Mouse (Mus musculus) kidney, embryonic 15.5 days (tissue): ENCODE results near the gene Lypd6b. TPM values are rescaled to one million over a fixed set of nuclear protein-coding genes. Genes with fewer than 3 reads are reported as not detected.

ENCODE experiments used
- ATAC-seq: fragments of 200-750 bp; cut with Nextera tagmentation; replicated peaks from 2 replicates; pipeline ENCODE4 v1.8.0; 2017; ENCODE audit warnings: moderate TSS enrichment; ENCODE audit not compliant: low FRiP score
- H3K27ac ChIP-seq: fragments of 300-500 bp; sonication (generic); 2 replicates; pipeline ENCODE4 v1.5.1; 2015; ENCODE audit warnings: mild to moderate bottlenecking, inconsistent platforms
- H3K27me3 ChIP-seq: fragments of 300-500 bp; sonication (generic); 2 replicates; pipeline ENCODE4 v1.6.1; 2015; ENCODE audit warnings: inconsistent platforms
- H3K36me3 ChIP-seq: fragments of 300-500 bp; sonication (generic); 2 replicates; pipeline ENCODE4 v1.6.1; 2015; ENCODE audit warnings: inconsistent platforms
- H3K4me1 ChIP-seq: fragments of 300-500 bp; sonication (generic); 2 replicates; pipeline ENCODE4 v1.6.1; 2015; ENCODE audit warnings: inconsistent platforms
- H3K4me2 ChIP-seq: fragments of 300-500 bp; sonication (generic); 2 replicates; pipeline ENCODE4 v1.6.1; 2015; ENCODE audit warnings: moderate library complexity, mild to moderate bottlenecking, inconsistent platforms
- H3K4me3 ChIP-seq: fragments of 300-500 bp; sonication (generic); replicated peaks from 2 replicates; pipeline ENCODE4 v1.5.1; 2015; ENCODE audit warnings: mild to moderate bottlenecking, inconsistent platforms
- H3K9ac ChIP-seq: fragments of 300-500 bp; sonication (generic); 2 replicates; pipeline ENCODE4 v1.6.1; 2015; ENCODE audit warnings: mild to moderate bottlenecking, inconsistent platforms
- H3K9me3 ChIP-seq: fragments of 300-500 bp; sonication (generic); replicated peaks from 2 replicates; pipeline ENCODE4 v1.6.1; 2016; ENCODE audit warnings: inconsistent platforms
- WGBS: fragments of 180-500 bp; shearing (Covaris S2); methylation state at CpG from one replicate; pipeline ENCODE4 v1.1.7; 2015; ENCODE audit warnings: mixed read lengths; 5-methylcytosine and 5-hydroxymethylcytosine counted together
- polyA plus RNA-seq: library from polyadenylated mRNA; unstranded; fragments of >200 nt; fragmentation: Nextera tagmentation; extraction: Ambion mirVana; gene quantifications from 2 replicates; pipeline ENCODE4 v1.2.1, GENCODE M21; 2015

The Lypd6b gene
- polyA plus RNA-seq, 1 experiment from 2014 or later = 10.0 TPM

DNA sequence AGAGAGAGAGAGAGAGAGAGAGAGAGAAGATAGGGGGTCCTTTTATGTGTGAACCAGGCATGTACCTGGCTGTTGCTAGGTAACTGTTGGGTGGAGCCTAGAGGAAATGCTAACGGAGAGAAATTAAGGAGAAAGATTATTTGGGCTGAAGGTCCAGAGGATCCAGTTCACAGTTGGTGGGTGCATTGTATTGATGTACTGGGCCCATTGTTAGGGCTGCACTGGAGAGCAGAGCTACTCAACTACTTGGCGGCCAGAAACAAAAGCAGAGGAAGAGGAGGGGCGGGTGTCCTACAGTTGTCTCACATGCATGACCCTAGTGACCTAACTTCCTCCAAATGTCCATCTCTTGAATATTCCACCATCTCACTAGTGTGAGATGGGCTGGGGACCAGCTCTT is 96.5 kb downstream of the Lypd6b start:
- Histone ChIP-seq H3K4me3 (no peak overlapping the region), H3K4me2 (no peak overlapping the region), H3K27ac (no peak overlapping the region), H3K27me3 (no peaks in the 10 kb centered on the region), H3K4me1 (peaks cover 5% of the 10 kb centered on the region; the same call in 1 of the 2 replicates), H3K9me3 (no peaks in the 10 kb centered on the region), H3K9ac (no peak overlapping the region), H3K36me3 (no peaks in the 10 kb centered on the region)
- ATAC-seq = no peak
- WGBS = 68% methylated on average over 3 of the region's 3 CpGs

DNA sequence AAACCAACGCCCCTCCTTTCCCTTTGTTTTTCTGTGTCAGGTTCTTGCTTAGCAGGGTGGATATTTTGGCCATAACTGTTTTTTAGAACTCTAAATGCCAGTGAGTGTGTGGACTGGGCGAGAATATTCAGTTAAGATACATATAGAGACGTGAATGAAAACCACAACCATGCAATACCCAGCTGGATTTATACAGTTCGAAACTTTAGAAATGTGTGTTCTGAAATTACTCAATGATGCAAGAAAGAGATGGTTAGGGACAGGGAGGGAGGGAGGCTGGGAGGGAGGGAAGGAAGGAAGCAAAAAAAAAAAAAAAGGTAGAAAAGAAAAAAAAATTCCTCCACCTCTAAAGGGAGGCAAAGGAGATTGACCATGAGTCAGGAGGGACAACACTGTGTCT is 98.7 kb downstream of the Lypd6b start:
- 83% methylated on average over 4 of the region's 4 CpGs for WGBS

DNA sequence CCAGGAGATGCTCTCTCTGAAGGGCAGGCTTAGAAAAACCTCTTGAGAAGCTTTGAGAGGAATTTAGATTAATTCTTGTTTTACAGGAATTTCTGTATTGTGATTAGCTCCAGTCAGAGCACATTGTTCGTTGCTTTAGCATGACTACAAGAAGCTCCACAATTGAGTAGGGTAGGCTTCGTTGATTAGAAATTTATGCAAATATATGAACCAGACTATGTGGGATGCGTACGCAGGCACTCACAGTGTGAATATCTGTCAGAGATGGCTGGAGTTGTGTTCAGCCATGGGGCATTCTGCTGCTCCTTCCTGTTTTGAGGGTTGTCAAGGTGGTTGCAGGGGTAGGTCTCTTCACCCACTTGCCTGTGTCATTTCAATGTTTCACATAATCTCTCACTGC is 100.9 kb downstream of the Lypd6b start:
- no peak overlapping the region for H3K4me2 ChIP-seq
- WGBS = 79% methylated on average over 4 of the region's 4 CpGs

More for the DNA sequence above, 98.7 kb downstream of the Lypd6b start:
- no peaks in the 10 kb centered on the region for H3K9me3 ChIP-seq
- no peak for ATAC-seq
- no peaks in the 10 kb centered on the region for H3K27me3 ChIP-seq
- no peak overlapping the region for H3K4me2 ChIP-seq
- H3K27ac ChIP-seq = no peak overlapping the region
- no peaks in the 10 kb centered on the region for H3K4me1 ChIP-seq
- no peak overlapping the region for H3K4me3 ChIP-seq
- H3K36me3 ChIP-seq = no peaks in the 10 kb centered on the region
- no peak overlapping the region for H3K9ac ChIP-seq

DNA sequence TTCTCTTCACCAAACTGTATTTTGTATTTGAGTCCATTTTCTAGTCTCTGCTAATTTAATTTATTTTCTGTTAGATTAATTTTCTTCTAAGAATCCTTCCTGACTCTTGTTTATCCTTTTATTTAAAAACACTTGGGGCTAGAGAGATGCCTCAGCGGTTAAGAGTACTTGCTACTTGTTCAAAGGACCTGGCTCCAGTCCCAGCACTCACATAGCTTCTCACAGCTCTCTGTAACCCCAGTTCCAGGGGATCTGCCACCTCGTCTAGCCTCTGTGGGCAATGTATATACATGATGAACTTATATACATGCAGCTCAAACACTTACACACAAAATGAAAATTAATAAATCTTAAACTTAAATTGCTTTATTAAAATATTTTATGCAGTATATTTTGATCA is 103.2 kb downstream of the Lypd6b start:
- no peaks in the 10 kb centered on the region for H3K4me1 ChIP-seq
- H3K9ac ChIP-seq = no peak overlapping the region
- no peak overlapping the region for H3K27ac ChIP-seq
- WGBS = 63% methylated on average over 2 of the region's 2 CpGs
- H3K4me3 ChIP-seq = no peak overlapping the region
- H3K9me3 ChIP-seq = no peaks in the 10 kb centered on the region
- no peaks in the 10 kb centered on the region for H3K27me3 ChIP-seq
- no peak overlapping the region for H3K4me2 ChIP-seq
- H3K36me3 ChIP-seq = no peaks in the 10 kb centered on the region
- no peak for ATAC-seq

More for the DNA sequence above, 100.9 kb downstream of the Lypd6b start:
- Histone ChIP-seq H3K27ac (no peak overlapping the region), H3K4me3 (no peak overlapping the region), H3K36me3 (no peaks in the 10 kb centered on the region), H3K4me1 (no peaks in the 10 kb centered on the region), H3K9ac (no peak overlapping the region), H3K27me3 (no peaks in the 10 kb centered on the region), H3K9me3 (no peaks in the 10 kb centered on the region)
- no peak for ATAC-seq

DNA sequence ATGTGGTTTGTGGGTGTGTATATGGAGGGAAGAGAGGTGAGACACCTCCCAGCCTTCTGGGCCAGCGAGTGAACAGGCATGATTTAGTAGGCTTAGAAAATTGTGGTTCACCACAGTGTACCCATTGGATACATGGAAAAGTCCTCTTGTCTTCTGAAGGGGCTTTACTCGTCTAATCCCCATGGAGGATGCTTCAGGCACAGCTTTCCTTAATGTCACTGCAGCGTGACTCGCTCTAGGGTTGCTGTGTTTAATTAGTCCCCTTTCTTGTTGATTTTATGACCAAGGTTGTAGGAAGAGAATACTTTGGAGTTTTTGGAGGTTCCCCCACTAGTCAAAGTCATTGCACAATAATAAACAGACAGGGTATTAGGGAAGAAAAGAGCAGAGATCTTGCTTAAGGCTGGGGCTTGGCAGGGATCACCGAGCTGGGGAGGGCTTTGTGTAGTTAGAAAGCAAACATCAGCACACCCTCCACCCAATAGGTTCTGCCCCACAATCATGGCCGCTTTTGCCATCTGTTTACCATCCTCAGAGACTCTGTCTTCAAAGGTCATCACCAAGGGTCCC is 122.4 kb downstream of the Lypd6b start:
- Histone ChIP-seq H3K36me3 (no peaks in the 10 kb centered on the region), H3K4me3 (no peak overlapping the region), H3K4me1 (no peaks in the 10 kb centered on the region), H3K9me3 (no peaks in the 10 kb centered on the region), H3K27me3 (no peaks in the 10 kb centered on the region), H3K4me2 (no peak overlapping the region), H3K27ac (no peak overlapping the region), H3K9ac (no peak overlapping the region)
- ATAC-seq = no peak
- WGBS = 65% methylated on average over 6 of the region's 6 CpGs

DNA sequence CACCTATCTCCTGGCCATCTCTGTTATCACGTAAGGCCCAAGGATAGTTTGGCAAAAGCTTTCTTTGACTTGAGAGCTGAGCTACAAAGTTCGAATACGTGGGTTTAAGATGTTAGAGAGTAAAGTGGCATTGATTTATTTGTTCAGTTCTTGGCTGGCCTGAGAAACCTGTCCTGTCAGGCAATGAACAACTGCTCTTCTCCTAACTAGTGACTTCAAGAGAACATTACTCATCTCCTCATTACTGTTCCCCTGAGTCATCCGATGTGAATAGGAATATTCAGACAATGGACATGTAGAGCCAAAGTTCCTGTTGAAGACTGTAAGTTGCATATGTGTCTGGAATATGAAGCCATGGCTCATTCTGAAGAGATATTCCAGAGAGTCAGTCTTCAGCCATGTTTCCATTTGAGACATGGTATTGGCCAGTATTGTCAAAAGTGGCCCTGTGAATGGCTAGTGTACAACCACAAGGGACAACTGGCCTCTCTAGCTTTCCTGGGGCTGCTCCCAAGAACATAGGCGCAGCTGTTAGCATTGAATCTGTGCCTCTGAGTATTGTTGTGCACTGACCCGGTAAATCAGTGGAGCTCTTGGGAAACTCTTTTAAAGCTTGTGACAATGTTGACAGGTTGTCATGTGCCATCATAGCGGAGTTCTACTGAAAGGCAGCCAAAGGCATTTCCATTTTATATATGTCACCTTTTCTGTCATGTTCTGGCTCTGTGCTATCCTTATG is 124.0 kb downstream of the Lypd6b start:
- Histone ChIP-seq H3K9ac (no peak overlapping the region), H3K4me2 (no peak overlapping the region), H3K27me3 (no peaks in the 10 kb centered on the region), H3K4me3 (no peak overlapping the region), H3K9me3 (no peaks in the 10 kb centered on the region), H3K4me1 (no peaks in the 10 kb centered on the region), H3K36me3 (no peaks in the 10 kb centered on the region), H3K27ac (no peak overlapping the region)
- WGBS = 75% methylated on average over 7 of the region's 7 CpGs
- ATAC-seq = no peak

DNA sequence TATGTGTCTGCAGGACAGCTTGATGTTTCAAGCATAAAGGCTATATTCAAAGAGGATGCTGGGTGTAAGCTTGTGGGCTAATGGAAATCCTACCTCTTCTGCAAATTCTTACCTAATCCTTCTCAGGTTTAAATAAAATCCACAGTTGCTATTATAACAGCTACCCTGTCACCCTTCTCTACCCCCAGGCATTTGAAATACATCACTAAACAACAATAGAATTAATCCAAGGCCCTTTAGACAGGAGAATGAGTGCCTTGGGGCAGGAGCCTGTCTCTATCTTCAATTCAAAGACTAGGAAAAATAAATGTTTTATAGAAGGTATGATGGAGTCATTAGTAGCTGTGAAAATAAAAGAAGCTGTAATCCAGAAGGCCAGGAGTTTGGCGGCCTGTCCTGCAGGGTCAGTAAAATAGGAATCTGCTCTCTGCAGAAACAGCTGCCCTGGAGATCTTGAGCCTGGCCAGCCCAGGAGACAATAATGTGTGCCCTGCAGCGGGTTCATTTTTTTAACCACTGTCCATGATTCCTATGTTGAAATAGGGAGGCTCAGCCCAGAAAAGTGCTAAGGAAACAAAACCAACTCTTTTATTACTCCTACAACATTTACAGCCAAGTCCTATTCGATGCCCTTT is 124.9 kb downstream of the Lypd6b start:
- H3K27ac ChIP-seq = no peak overlapping the region
- H3K4me2 ChIP-seq = no peak overlapping the region
- no peak overlapping the region for H3K9ac ChIP-seq
- ATAC-seq = no peak
- WGBS = 53% methylated on average over 3 of the region's 3 CpGs
- no peaks in the 10 kb centered on the region for H3K27me3 ChIP-seq
- no peaks in the 10 kb centered on the region for H3K9me3 ChIP-seq
- H3K36me3 ChIP-seq = no peaks in the 10 kb centered on the region
- peaks cover 4% of the 10 kb centered on the region for H3K4me1 ChIP-seq
- H3K4me3 ChIP-seq = no peak overlapping the region

DNA sequence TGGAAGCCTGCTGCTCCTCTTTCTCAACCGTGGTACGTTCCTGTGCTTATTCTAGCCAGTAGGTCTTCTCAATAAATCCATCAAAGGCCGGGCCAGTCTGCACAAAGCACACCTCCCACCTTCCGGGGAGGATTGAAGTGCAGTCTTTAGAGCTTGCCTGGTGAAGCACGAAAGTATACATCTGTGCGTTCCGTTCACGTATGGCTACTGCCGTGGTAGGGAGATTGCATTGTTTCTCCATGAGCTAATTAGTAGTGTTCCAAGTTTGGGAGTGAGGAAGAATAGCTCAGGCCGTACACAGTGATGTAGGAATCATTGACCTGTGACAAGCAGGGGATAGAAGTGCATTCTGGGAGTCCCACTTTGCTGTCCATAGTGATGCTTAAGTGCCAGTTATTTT is 130.0 kb downstream of the Lypd6b start:
- no peak overlapping the region for H3K27ac ChIP-seq
- peaks cover 12% of the 10 kb centered on the region for H3K4me1 ChIP-seq
- H3K4me2 ChIP-seq = 0 out of 2 replicates have a peak overlapping the region, but pooled peaks have one; percentile 19
- no peaks in the 10 kb centered on the region for H3K9me3 ChIP-seq
- H3K4me3 ChIP-seq = no peak overlapping the region
- H3K27me3 ChIP-seq = no peaks in the 10 kb centered on the region
- H3K9ac ChIP-seq = no peak overlapping the region
- H3K36me3 ChIP-seq = no peaks in the 10 kb centered on the region
- WGBS = 12% methylated on average over 10 of the region's 10 CpGs
- peak; percentile 56 for ATAC-seq

DNA sequence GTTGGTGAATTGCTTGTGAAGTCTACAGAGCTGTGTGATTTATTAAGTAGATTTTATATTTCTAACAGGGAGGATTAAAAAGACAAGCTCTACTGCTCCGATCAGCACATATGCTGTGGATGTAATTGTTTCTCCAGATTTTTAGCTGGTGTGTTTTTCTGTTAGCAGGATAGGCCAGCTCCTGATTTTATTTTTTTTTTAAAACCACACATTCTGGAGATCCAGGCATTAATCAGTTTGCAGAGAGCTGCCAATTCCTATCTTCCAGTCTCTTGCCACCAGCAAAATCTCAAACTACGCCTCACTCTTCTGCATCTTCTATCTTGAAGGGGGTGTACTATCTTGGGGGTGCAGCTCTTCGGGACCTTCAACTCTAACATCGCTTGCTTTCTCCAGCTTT is 130.6 kb downstream of the Lypd6b start:
- WGBS = 79% methylated on average over 4 of the region's 4 CpGs
- Histone ChIP-seq H3K9me3 (no peaks in the 10 kb centered on the region), H3K36me3 (no peaks in the 10 kb centered on the region), H3K4me2 (no peak overlapping the region), H3K27ac (no peak overlapping the region), H3K9ac (no peak overlapping the region), H3K4me1 (peaks cover 12% of the 10 kb centered on the region), H3K4me3 (no peak overlapping the region), H3K27me3 (no peaks in the 10 kb centered on the region)
- no peak for ATAC-seq

DNA sequence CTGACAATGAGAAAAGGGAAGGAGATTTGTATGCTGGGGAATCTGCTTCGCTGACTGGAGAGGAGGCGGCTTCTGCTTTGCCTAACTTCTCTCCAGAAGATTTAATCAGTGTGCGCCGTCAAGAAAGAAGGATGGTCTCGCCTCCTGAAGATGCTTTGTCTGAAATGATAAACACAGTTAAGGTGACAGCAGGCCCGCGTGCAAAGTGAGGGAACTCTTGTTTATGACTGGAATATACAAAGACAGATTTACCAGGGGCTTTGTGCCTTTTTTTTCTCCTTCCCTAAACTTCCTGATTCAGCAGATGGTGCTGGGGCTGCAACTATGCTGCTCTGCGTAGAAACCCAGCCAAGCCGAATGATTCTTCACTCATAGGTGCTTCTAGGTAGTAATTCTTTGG is 131.2 kb downstream of the Lypd6b start:
- Histone ChIP-seq H3K9ac (no peak overlapping the region), H3K36me3 (no peaks in the 10 kb centered on the region), H3K27me3 (no peaks in the 10 kb centered on the region), H3K4me3 (no peak overlapping the region), H3K4me2 (no peak overlapping the region), H3K27ac (no peak overlapping the region), H3K4me1 (peaks cover 12% of the 10 kb centered on the region), H3K9me3 (no peaks in the 10 kb centered on the region)
- ATAC-seq = no peak
- 36% methylated on average over 9 of the region's 9 CpGs for WGBS

DNA sequence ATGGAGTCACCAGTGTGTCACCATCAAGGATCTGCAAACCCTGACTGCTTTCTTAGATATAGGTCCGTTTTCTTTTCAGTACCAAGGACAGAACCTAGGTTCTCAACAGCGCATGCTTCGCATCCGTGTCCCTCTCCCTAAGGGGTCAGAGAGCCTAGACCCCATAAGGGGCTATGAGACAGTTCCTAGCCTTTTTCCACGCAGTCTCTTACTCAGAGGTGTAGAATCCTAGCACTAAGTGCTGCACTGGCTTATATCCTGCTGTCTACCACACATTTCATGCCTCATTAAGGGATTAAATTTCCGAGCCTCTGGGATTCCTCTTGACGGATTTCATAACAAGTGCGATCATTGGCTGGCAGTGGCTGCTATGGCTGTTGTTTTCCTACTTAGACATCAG is 134.5 kb downstream of the Lypd6b start:
- H3K4me1 ChIP-seq = peaks cover 12% of the 10 kb centered on the region
- no peaks in the 10 kb centered on the region for H3K27me3 ChIP-seq
- WGBS = 45% methylated on average over 8 of the region's 8 CpGs
- no peak overlapping the region for H3K4me3 ChIP-seq
- no peak for ATAC-seq
- H3K4me2 ChIP-seq = no peak overlapping the region
- H3K27ac ChIP-seq = no peak overlapping the region
- no peaks in the 10 kb centered on the region for H3K36me3 ChIP-seq
- H3K9ac ChIP-seq = no peak overlapping the region
- no peaks in the 10 kb centered on the region for H3K9me3 ChIP-seq

DNA sequence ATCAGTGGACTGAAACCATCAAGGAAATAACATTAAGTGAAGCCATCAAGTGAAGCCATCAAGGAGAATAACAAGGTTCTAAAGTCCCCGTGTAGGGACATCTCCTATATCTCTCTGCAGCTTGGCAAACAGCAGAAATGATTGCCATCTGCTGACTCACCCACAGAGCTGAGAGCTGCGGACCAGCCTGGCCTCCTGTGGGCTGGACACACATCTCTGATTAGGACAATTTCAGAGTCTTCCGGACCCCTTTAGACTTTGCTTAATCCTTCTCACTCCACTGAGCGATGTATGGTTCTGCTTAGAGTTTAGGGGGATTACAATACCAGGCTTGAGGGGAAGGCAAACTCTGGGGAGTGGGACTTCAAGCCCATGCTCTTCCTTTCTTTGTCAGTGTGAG is 135.3 kb downstream of the Lypd6b start:
- ATAC-seq = no peak
- Histone ChIP-seq H3K27ac (no peak overlapping the region), H3K27me3 (no peaks in the 10 kb centered on the region), H3K36me3 (no peaks in the 10 kb centered on the region), H3K9me3 (no peaks in the 10 kb centered on the region), H3K9ac (no peak overlapping the region), H3K4me2 (no peak overlapping the region), H3K4me3 (no peak overlapping the region), H3K4me1 (peaks cover 4% of the 10 kb centered on the region)
- WGBS = 74% methylated on average over 4 of the region's 4 CpGs
